Mouse (Mus musculus): ENCODE measurements around the gene Gpr84.

- TF ChIP-seq POLR2A (IDR thresholded peaks at IDR 0.05; ENCODE audit: low read depth, low read length), result no peak
- TF ChIP-seq CTCF (IDR thresholded peaks at IDR 0.05; ENCODE audit: extremely low read depth, insufficient read length, insufficient replicate concordance, low read depth, low read length), result no peak
Measured at GRCm38 (mm10) chr15:103304616-103304969, 5.8 kb downstream of the Gpr84 start.

All from small intestine, adult 2 months (tissue).